7 mouse cellular contexts compared by ENCODE assay signal in the genomic region with DNA sequence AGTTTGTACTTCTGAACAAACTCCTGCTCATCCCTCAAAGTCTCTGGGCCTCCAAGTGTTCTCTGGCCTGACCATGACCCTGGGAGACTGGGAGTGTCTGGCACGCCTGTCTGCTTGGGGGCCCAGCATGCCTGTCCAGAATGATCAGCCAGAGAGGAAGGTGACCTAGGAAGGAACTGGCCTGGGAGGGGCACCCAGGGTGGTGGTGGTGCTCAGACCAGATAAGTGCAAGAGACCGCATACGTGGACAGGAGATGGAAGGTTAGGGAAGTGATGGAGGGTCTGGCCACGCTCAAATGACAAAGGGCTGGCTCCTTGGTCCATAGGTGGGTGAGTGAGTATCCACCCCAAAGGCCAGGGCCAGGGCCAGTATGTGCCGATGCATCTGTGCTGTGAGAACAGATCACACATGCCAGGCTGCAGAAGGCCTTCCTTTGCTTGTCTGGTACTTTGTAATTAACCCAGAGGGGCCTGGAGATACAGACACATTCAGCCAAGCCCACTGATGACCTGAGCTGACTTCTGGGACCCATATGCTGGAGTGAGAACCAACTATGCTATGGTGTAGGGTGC. TPM values are rescaled to one million over a fixed set of nuclear protein-coding genes. Genes with fewer than 3 reads are reported as not detected.
DNase-seq lines count a peak whose midpoint lies in the region; ATAC-seq and TF ChIP-seq lines count a peak whose summit lies in the region.

No protein-coding gene starts in this region.

- H3K9ac ChIP-seq in forebrain, embryonic 15.5 days (replicated peaks), result no peak overlapping the region
- no peak overlapping the region for H3K9ac ChIP-seq in midbrain, postnatal 0 days (replicated peaks; ENCODE audit: low read length, poor library complexity, severe bottlenecking)

- TF ChIP-seq CTCF in midbrain, postnatal 0 days (IDR thresholded peaks at IDR 0.05), result no peak

- H3K4me1 ChIP-seq in forebrain, embryonic 15.5 days, result peaks cover 39% of the 10 kb centered on the region
- H3K4me1 ChIP-seq in midbrain, postnatal 0 days (ENCODE audit: insufficient read depth, low read length), result peaks cover 11% of the 10 kb centered on the region; the same call in 1 of the 2 replicates

- peaks cover 25% of the 10 kb centered on the region for H3K36me3 ChIP-seq in forebrain, embryonic 15.5 days
- H3K36me3 ChIP-seq in midbrain, postnatal 0 days (ENCODE audit: insufficient read depth, low read length), result peaks cover 19% of the 10 kb centered on the region

- peak; percentile 39 for DNase-seq in spleen, adult 12 weeks (ENCODE audit: low spot score)
- DNase-seq in spleen, postnatal 14 days (ENCODE audit: low spot score in 2 of 2), result no peak
- DNase-seq in kidney, adult 9 months, result peak; percentile 54
- no peak for DNase-seq in midbrain, postnatal 0 days (ENCODE audit: low spot score)
- no peak for DNase-seq in B cell, adult 2 months
- no peak for DNase-seq in thymus, postnatal 14 days

- H3K4me3 ChIP-seq in forebrain, embryonic 15.5 days, result peak overlapping the region; percentile 80
- H3K4me3 ChIP-seq in midbrain, postnatal 0 days (ENCODE audit: low read depth, low read length), result no peak overlapping the region; the same call in 1 of the 2 replicates

- ATAC-seq in forebrain, embryonic 15.5 days (replicated peaks), result no peak
- ATAC-seq in midbrain, postnatal 0 days (ENCODE audit: low FRiP score), result no peak

- no peaks in the 10 kb centered on the region for H3K9me3 ChIP-seq in forebrain, embryonic 15.5 days
- no peaks in the 10 kb centered on the region for H3K9me3 ChIP-seq in midbrain, postnatal 0 days (ENCODE audit: low read length)

- H3K27ac ChIP-seq in forebrain, embryonic 15.5 days (replicated peaks), result peak overlapping the region; percentile 100
- H3K27ac ChIP-seq in midbrain, postnatal 0 days (ENCODE audit: low read depth, low read length), result peak overlapping the region; percentile 100

- H3K4me2 ChIP-seq in forebrain, embryonic 15.5 days (replicated peaks), result peak overlapping the region; percentile 66
- H3K4me2 ChIP-seq in midbrain, postnatal 0 days (ENCODE audit: low read depth, low read length, poor library complexity, severe bottlenecking), result peak overlapping the region; percentile 90

- no peaks in the 10 kb centered on the region for H3K27me3 ChIP-seq in forebrain, embryonic 15.5 days
- no peaks in the 10 kb centered on the region for H3K27me3 ChIP-seq in midbrain, postnatal 0 days (ENCODE audit: insufficient read depth, low read length)

- 77% methylated on average over 5 of the region's 5 CpGs for whole genome bisulfite sequencing in forebrain, embryonic 15.5 days
- 66% methylated on average over 5 of the region's 5 CpGs for WGBS in midbrain, postnatal 0 days

RNA-seq across cellular contexts. Expression of a gene that starts 0.8 kb away (rescaled TPM):
- polyA plus RNA-seq in forebrain, embryonic 15.5 days (2015; fragmentation: Nextera tagmentation; extraction: Ambion mirVana), result 33.0 and 34.9 TPM in 2 replicates
- total RNA-seq in midbrain, postnatal 0 days (2014; rRNA removed), result 114 and 143 TPM in 2 replicates
- 16.3 and 17.2 TPM in 2 replicates for polyA plus RNA-seq in midbrain, postnatal 0 days (2015; fragmentation: Nextera tagmentation; extraction: Ambion mirVana)

RNA-seq across cellular contexts. Expression of a gene that starts 6.6 kb away (rescaled TPM):
- polyA plus RNA-seq in forebrain, embryonic 15.5 days (2015; fragmentation: Nextera tagmentation; extraction: Ambion mirVana), result 29.7 and 39.5 TPM in 2 replicates
- total RNA-seq in midbrain, postnatal 0 days (2014; rRNA removed), result 273 and 276 TPM in 2 replicates
- 120 and 121 TPM in 2 replicates for polyA plus RNA-seq in midbrain, postnatal 0 days (2015; fragmentation: Nextera tagmentation; extraction: Ambion mirVana)

RNA-seq across cellular contexts. Expression of a gene that starts 8.8 kb away (rescaled TPM):
- 437 and 444 TPM in 2 replicates for polyA plus RNA-seq in forebrain, embryonic 15.5 days (2015; fragmentation: Nextera tagmentation; extraction: Ambion mirVana)
- total RNA-seq in midbrain, postnatal 0 days (2014; rRNA removed), result 231 and 259 TPM in 2 replicates
- 607 and 661 TPM in 2 replicates for polyA plus RNA-seq in midbrain, postnatal 0 days (2015; fragmentation: Nextera tagmentation; extraction: Ambion mirVana)

RNA-seq across cellular contexts. Expression of a gene that starts 18.6 kb away (rescaled TPM):
- polyA plus RNA-seq in forebrain, embryonic 15.5 days (2015; fragmentation: Nextera tagmentation; extraction: Ambion mirVana), result 350 and 358 TPM in 2 replicates
- total RNA-seq in midbrain, postnatal 0 days (2014; rRNA removed), result 315 and 337 TPM in 2 replicates
- 760 and 829 TPM in 2 replicates for polyA plus RNA-seq in midbrain, postnatal 0 days (2015; fragmentation: Nextera tagmentation; extraction: Ambion mirVana)

RNA-seq across cellular contexts. Expression of a gene that starts 25.5 kb away (rescaled TPM):
- polyA plus RNA-seq in forebrain, embryonic 15.5 days (2015; fragmentation: Nextera tagmentation; extraction: Ambion mirVana), result 9.7 and 12.7 TPM in 2 replicates
- total RNA-seq in midbrain, postnatal 0 days (2014; rRNA removed), result 2.3 and 2.8 TPM in 2 replicates
- polyA plus RNA-seq in midbrain, postnatal 0 days (2015; fragmentation: Nextera tagmentation; extraction: Ambion mirVana), result 4.1 and 5.3 TPM in 2 replicates

Comparison
In these comparisons a context has a peak if more than half of its experiments do, and no peak if none do; other contexts are left out.
1. DNase-seq: peak in spleen, adult 12 weeks (single experiment) and kidney, adult 9 months (single experiment); none in spleen, postnatal 14 days (0 of 2), midbrain, postnatal 0 days (single experiment), B cell, adult 2 months (0 of 2) and thymus, postnatal 14 days (single experiment).